Mouse (Mus musculus) lung, postnatal 0 days (tissue): ENCODE measurements around the gene Gm4871. TPM values are rescaled to one million over a fixed set of nuclear protein-coding genes. Genes with fewer than 3 reads are reported as not detected.

Experiments used
- ATAC-seq: fragments of 200-750 bp; cut with Nextera tagmentation; 2 replicates; pipeline ENCODE4 v1.8.0; 2017; ENCODE audit warnings: moderate library complexity
- DNase-seq: peaks from one replicate; pipeline ENCODE4 v3.0.0-alpha.2; 2016; ENCODE audit warnings: low spot score
- H3K27ac ChIP-seq: fragments of 300-500 bp; sonication (generic); 2 replicates; pipeline ENCODE4 v1.5.1; 2014; ENCODE audit warnings: antibody characterized with exemption, mild to moderate bottlenecking, low read length, mixed read lengths
- H3K27me3 ChIP-seq: fragments of 300-500 bp; sonication (generic); replicated peaks from 2 replicates; pipeline ENCODE4 v1.6.1; 2014; ENCODE audit warnings: low read length, mixed read lengths; ENCODE audit not compliant: insufficient read depth
- H3K36me3 ChIP-seq: fragments of 300-500 bp; sonication (generic); 2 replicates; pipeline ENCODE4 v1.6.1; 2014; ENCODE audit warnings: low read length, mixed read lengths; ENCODE audit not compliant: insufficient read depth
- H3K4me1 ChIP-seq: fragments of 300-500 bp; sonication (generic); 2 replicates; pipeline ENCODE4 v1.6.1; 2014; ENCODE audit warnings: antibody characterized with exemption, low read depth, low read length, mixed read lengths; ENCODE audit not compliant: insufficient read depth
- H3K4me2 ChIP-seq: fragments of 300-500 bp; sonication (generic); replicated peaks from 2 replicates; pipeline ENCODE4 v1.6.1; 2014; ENCODE audit warnings: low read depth, mild to moderate bottlenecking, low read length, moderate library complexity, mixed read lengths
- H3K4me3 ChIP-seq: fragments of 300-500 bp; sonication (generic); 2 replicates; pipeline ENCODE4 v1.5.1; 2014; ENCODE audit warnings: low read depth, low read length
- H3K9ac ChIP-seq: fragments of 300-500 bp; sonication (generic); replicated peaks from 2 replicates; pipeline ENCODE4 v1.6.1; 2014; ENCODE audit warnings: low read depth, mild to moderate bottlenecking
- H3K9me3 ChIP-seq: fragments of 300-500 bp; sonication (generic); 2 replicates; pipeline ENCODE4 v1.6.1; 2016; ENCODE audit warnings: low read length, mixed read lengths
- CTCF ChIP-seq: IDR thresholded peaks from 2 replicates; pipeline ENCODE4 v1.5.1; 2016; ENCODE audit warnings: antibody characterized with exemption, mild to moderate bottlenecking
- EP300 ChIP-seq: IDR thresholded peaks from 2 replicates; pipeline ENCODE4 v1.6.1; 2016; ENCODE audit warnings: antibody characterized with exemption, mild to moderate bottlenecking, control low read depth
- WGBS: fragments of 180-500 bp; shearing (Covaris S2); extraction: QIAGEN DNeasy Blood & Tissue Kit; methylation state at CpG from one replicate; pipeline ENCODE4 v1.1.7; 2014; 5-methylcytosine and 5-hydroxymethylcytosine counted together
- polyA plus RNA-seq: library from polyadenylated mRNA; unstranded; fragments of >200 nt; fragmentation: Nextera tagmentation; extraction: Ambion mirVana; gene quantifications from 2 replicates; pipeline ENCODE4 v1.2.1, GENCODE M21; 2015

Gene Gm4871
- polyA plus RNA-seq, 1 experiment from 2014 or later = not detected

DNA sequence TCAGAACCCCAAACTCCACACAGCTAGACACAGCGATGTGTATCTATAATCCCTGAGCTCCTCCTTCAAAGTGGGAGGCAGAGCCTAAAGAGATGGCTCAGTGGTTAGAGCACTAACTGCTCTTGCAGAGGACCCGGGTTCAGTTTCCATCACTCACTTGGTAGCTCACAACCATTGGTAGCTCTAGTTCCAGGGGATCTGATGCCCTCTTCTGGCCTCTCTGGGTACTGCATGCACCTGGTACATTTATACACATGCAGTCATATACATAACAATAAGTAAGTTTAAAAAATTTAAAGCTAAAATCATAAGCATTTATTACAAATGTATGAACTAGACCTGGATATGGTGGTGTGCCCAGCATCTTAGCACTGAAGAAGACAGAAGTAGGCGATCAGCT, 49.3 kb downstream of the Gm4871 start:
- Histone ChIP-seq H3K27ac (no peak overlapping the region), H3K9me3 (no peaks in the 10 kb centered on the region), H3K4me1 (peaks cover 4% of the 10 kb centered on the region; the same call in 1 of the 2 replicates), H3K4me2 (no peak overlapping the region), H3K36me3 (no peaks in the 10 kb centered on the region), H3K4me3 (no peak overlapping the region), H3K27me3 (no peaks in the 10 kb centered on the region), H3K9ac (no peak overlapping the region)
- ATAC-seq (no peak), DNase-seq (no peak)
- WGBS = 91% methylated on average over 3 of the region's 3 CpGs
- TF ChIP-seq CTCF (peak; percentile 46), EP300 (no peak)

Other genes with a start within 250 kb of the Gm4871 start
- gene Smurf1, start 66.9 kb downstream of the Gm4871 start, polyA plus RNA-seq = 12.5 and 13.2 TPM in 2 replicates
- 0.56 and 0.73 TPM in 2 replicates for gene 1700018F24Rik, start 10.2 kb upstream of the Gm4871 start, polyA plus RNA-seq
- 127 and 129 TPM in 2 replicates for gene Arpc1a, start 51.1 kb upstream of the Gm4871 start, polyA plus RNA-seq
- not detected in 2 replicates for gene Kpna7, start 51.3 kb upstream of the Gm4871 start, polyA plus RNA-seq
- gene Arpc1b, start 81.5 kb upstream of the Gm4871 start, polyA plus RNA-seq = 451 and 467 TPM in 2 replicates
- 47.9 and 51.1 TPM in 2 replicates for gene Pdap1, start 107.5 kb upstream of the Gm4871 start, polyA plus RNA-seq
- 152 TPM in 2 replicates for gene Bud31, start 107.6 kb upstream of the Gm4871 start, polyA plus RNA-seq
- 12.0 and 13.0 TPM in 2 replicates for gene Ptcd1, start 134.4 kb upstream of the Gm4871 start, polyA plus RNA-seq
- 22.9 and 25.9 TPM in 2 replicates for gene Cpsf4, start 134.5 kb upstream of the Gm4871 start, polyA plus RNA-seq
- gene Atp5j2, start 159.3 kb upstream of the Gm4871 start, polyA plus RNA-seq = 374 and 396 TPM in 2 replicates
- gene Zkscan14, start 169.1 kb upstream of the Gm4871 start, polyA plus RNA-seq = 13.0 and 13.9 TPM in 2 replicates
- gene Zkscan5, start 171.8 kb upstream of the Gm4871 start, polyA plus RNA-seq = 7.5 and 8.1 TPM in 2 replicates
- gene Zfp655, start 199.0 kb upstream of the Gm4871 start, polyA plus RNA-seq = 27.6 and 32.1 TPM in 2 replicates
- gene Zscan25, start 247.7 kb upstream of the Gm4871 start, polyA plus RNA-seq = 0.51 and 0.54 TPM in 2 replicates